Mouse (Mus musculus) 3T3-L1 (cell line): ENCODE measurements around the gene Henmt1.
A peak's percentile ranks its signal among the peaks of the same experiment; 100 is the strongest.

ENCODE experiments used
- DNase-seq: peaks from one replicate; pipeline ENCODE4 v3.0.0-alpha.2; 2015; ENCODE audit warnings: low read depth, low spot score

Henmt1 gene

GRCm38 (mm10) chr3:108939573-108939972 lies at the start of gene Henmt1:
Gene Henmt1, plus strand, starts transcription at chr3:108939873.
- no peak for DNase-seq

- no peak for DNase-seq
Measured at GRCm38 (mm10) chr3:108889908-108890307, 49.8 kb upstream of the Henmt1 start, which contains the start of gene Fndc7. Gene Fndc7, minus strand, starts transcription at chr3:108890008.

GRCm38 (mm10) chr3:108892080-108892479 lies 47.6 kb upstream of the Henmt1 start:
- DNase-seq, result no peak

- DNase-seq, result no peak
Measured at GRCm38 (mm10) chr3:108892914-108893313, 46.8 kb upstream of the Henmt1 start.

- no peak for DNase-seq
Measured at GRCm38 (mm10) chr3:108898640-108899039, 41.0 kb upstream of the Henmt1 start.

GRCm38 (mm10) chr3:108900147-108900546 lies 39.5 kb upstream of the Henmt1 start:
- DNase-seq, result no peak

- peak; percentile 20 for DNase-seq
Measured at GRCm38 (mm10) chr3:108900681-108901080, 39.0 kb upstream of the Henmt1 start.

GRCm38 (mm10) chr3:108902038-108902437 lies 37.6 kb upstream of the Henmt1 start:
- peak; percentile 64 for DNase-seq

- DNase-seq, result no peak
Measured at GRCm38 (mm10) chr3:108902934-108903333, 36.7 kb upstream of the Henmt1 start.

GRCm38 (mm10) chr3:108910303-108911080 lies 29.2 kb upstream of the Henmt1 start:
- DNase-seq, result peak; percentile 25

- DNase-seq, result peak; percentile 89
Measured at GRCm38 (mm10) chr3:108911081-108911547, 28.6 kb upstream of the Henmt1 start.

- peak; percentile 98 for DNase-seq
Measured at GRCm38 (mm10) chr3:108911548-108912413, 27.9 kb upstream of the Henmt1 start, which contains the start of gene Prpf38b. Gene Prpf38b, minus strand, starts transcription at chr3:108911727.

- DNase-seq, result peak; percentile 32
Measured at GRCm38 (mm10) chr3:108915999-108916398, 23.7 kb upstream of the Henmt1 start.

- DNase-seq, result no peak
Measured at GRCm38 (mm10) chr3:108916857-108917256, 22.8 kb upstream of the Henmt1 start.

GRCm38 (mm10) chr3:108917986-108918385 lies 21.7 kb upstream of the Henmt1 start:
- DNase-seq, result no peak

- DNase-seq, result no peak
Measured at GRCm38 (mm10) chr3:108918852-108919251, 20.8 kb upstream of the Henmt1 start.

GRCm38 (mm10) chr3:108920442-108921070 lies 19.1 kb upstream of the Henmt1 start:
- no peak for DNase-seq

GRCm38 (mm10) chr3:108921822-108922221 lies 17.9 kb upstream of the Henmt1 start:
- DNase-seq, result no peak

- DNase-seq, result no peak
Measured at GRCm38 (mm10) chr3:108925677-108926076, 14.0 kb upstream of the Henmt1 start.

GRCm38 (mm10) chr3:108926308-108926707 lies 13.4 kb upstream of the Henmt1 start:
- no peak for DNase-seq

GRCm38 (mm10) chr3:108933557-108933956 lies 6.1 kb upstream of the Henmt1 start:
- no peak for DNase-seq

- no peak for DNase-seq
Measured at GRCm38 (mm10) chr3:108938691-108939090, 982 bp upstream of the Henmt1 start.
